ENCODE assay signal across 10 mouse cellular contexts in the genomic region with DNA sequence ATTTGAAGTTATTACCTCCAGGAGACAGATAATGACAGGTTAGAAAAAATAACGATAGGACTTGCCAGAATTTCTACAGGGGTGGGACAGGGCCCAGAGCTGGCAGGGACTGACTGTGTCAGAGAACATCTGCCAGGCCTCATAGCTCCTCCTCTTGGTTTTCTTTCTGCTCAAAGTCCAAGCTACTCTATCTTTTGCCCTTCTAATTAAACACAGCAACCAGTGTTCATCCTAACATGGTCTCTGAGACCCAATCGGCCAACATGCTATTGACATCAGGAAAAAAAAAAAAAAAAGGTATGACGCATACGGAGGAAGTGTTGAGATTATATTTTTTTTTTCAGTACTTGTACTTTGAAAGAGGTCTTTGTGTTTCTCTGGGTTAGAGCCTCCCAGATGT.
DNase-seq lines count a peak whose midpoint lies in the region; ATAC-seq and TF ChIP-seq lines count a peak whose summit lies in the region.
"Had no signal": no experiment of that assay in that cellular context is flagged by ENCODE, and none has a peak within 500 bp of the region (broad histone marks: within the 10 kb centered on the region; RNA-seq: fewer than 3 reads in every experiment).

No protein-coding gene starts in this region.

- TF ChIP-seq POLR2A in heart, adult 2 months (IDR thresholded peaks at IDR 0.05; ENCODE audit: insufficient read depth, low read depth, low read length): no peak

- no peaks in the 10 kb centered on the region for H3K27me3 ChIP-seq in heart, adult 2 months (ENCODE audit: control insufficient read depth, insufficient read depth, low read length)
- peaks cover 27% of the 10 kb centered on the region for H3K27me3 ChIP-seq in heart, embryonic 12.5 days (replicated peaks)
- no peaks in the 10 kb centered on the region for H3K27me3 ChIP-seq in kidney, embryonic 14.5 days (ENCODE audit: control insufficient read depth, insufficient read depth, low read length)
- H3K27me3 ChIP-seq in neural tube, embryonic 15.5 days (replicated peaks): no peaks in the 10 kb centered on the region
- H3K27me3 ChIP-seq: CH12.LX had no signal

- TF ChIP-seq EP300 in heart, adult 2 months (IDR thresholded peaks at IDR 0.05; ENCODE audit: insufficient read depth, low read depth, low read length): no peak

- peaks cover 15% of the 10 kb centered on the region for H3K4me1 ChIP-seq in heart, adult 2 months (ENCODE audit: control insufficient read depth, insufficient read depth, low read length)
- H3K4me1 ChIP-seq in heart, embryonic 12.5 days (replicated peaks): peaks cover 15% of the 10 kb centered on the region
- peaks cover 15% of the 10 kb centered on the region for H3K4me1 ChIP-seq in kidney, embryonic 14.5 days (ENCODE audit: control insufficient read depth, insufficient read depth, low read length)
- peaks cover 14% of the 10 kb centered on the region for H3K4me1 ChIP-seq in neural tube, embryonic 15.5 days

- no peak overlapping the region for H3K9ac ChIP-seq in heart, adult 2 months (ENCODE audit: low read depth, low read length)
- no peak overlapping the region for H3K9ac ChIP-seq in heart, embryonic 12.5 days
- no peak overlapping the region for H3K9ac ChIP-seq in kidney, embryonic 14.5 days (ENCODE audit: low read depth, low read length)
- no peak overlapping the region for H3K9ac ChIP-seq in neural tube, embryonic 15.5 days (replicated peaks)

- WGBS in heart, adult 2 months: 49% methylated on average over 4 of the region's 4 CpGs
- 58% methylated on average over 4 of the region's 4 CpGs for WGBS in heart, embryonic 12.5 days
- 60% methylated on average over 4 of the region's 4 CpGs for WGBS in kidney, embryonic 14.5 days
- 85% methylated on average over 4 of the region's 4 CpGs for WGBS in neural tube, embryonic 15.5 days

- no peak overlapping the region for H3K4me2 ChIP-seq in heart, embryonic 12.5 days
- no peak overlapping the region for H3K4me2 ChIP-seq in kidney, embryonic 14.5 days (replicated peaks; ENCODE audit: low read depth, low read length)
- no peak overlapping the region for H3K4me2 ChIP-seq in neural tube, embryonic 15.5 days

- H3K36me3 ChIP-seq in heart, adult 2 months (ENCODE audit: control insufficient read depth, insufficient read depth, low read length): peaks cover 5% of the 10 kb centered on the region; the same call in 1 of the 2 replicates
- no peaks in the 10 kb centered on the region for H3K36me3 ChIP-seq in heart, embryonic 12.5 days
- H3K36me3 ChIP-seq in kidney, embryonic 14.5 days (ENCODE audit: control insufficient read depth, insufficient read depth, low read length): no peaks in the 10 kb centered on the region
- H3K36me3 ChIP-seq in neural tube, embryonic 15.5 days: no peaks in the 10 kb centered on the region

- H3K4me3 ChIP-seq in heart, adult 2 months: no peak overlapping the region
- no peak overlapping the region for H3K4me3 ChIP-seq in heart, embryonic 12.5 days
- no peak overlapping the region for H3K4me3 ChIP-seq in kidney, embryonic 14.5 days (ENCODE audit: low read length)
- H3K4me3 ChIP-seq in neural tube, embryonic 15.5 days (replicated peaks): no peak overlapping the region

- H3K79me2 ChIP-seq in heart, adult 2 months (replicated peaks; ENCODE audit: control insufficient read depth, insufficient read depth, low read length): no peaks in the 10 kb centered on the region

- no peak for TF ChIP-seq CTCF in heart, adult 2 months (IDR thresholded peaks at IDR 0.05)

- DNase-seq in heart, adult 2 months: peak; percentile 39 to 55
- DNase-seq in gastrocnemius, postnatal 14 days: peak; percentile 48
- DNase-seq in lung, postnatal 25 days (ENCODE audit: low spot score): peak; percentile 41
- no peak for DNase-seq in right cerebral cortex, postnatal 36 days (ENCODE audit: low spot score in 2 of 2)
- DNase-seq in yolk sac, embryonic 10.5 days (ENCODE audit: low spot score): no peak
- DNase-seq: layer of hippocampus, adult 9-11 months had no signal

- intact Hi-C loops in heart, adult 2 months (cut with DNase I): loop anchor here (2.0 to 10.0 kb wide), 6 partner anchors 76 to 479 kb away; partner anchors contain the start of genes Chic2 and Lnx1
- intact Hi-C loops in gastrocnemius, postnatal 14 days (cut with DNase I; ENCODE audit: low total_unique reads): loop anchor here (10.0 kb wide), 1 partner anchor 149 kb away; no protein-coding TSS in a partner anchor

- no peak for ATAC-seq in heart, embryonic 12.5 days (ENCODE audit: insufficient number of reproducible peaks, low FRiP score)
- no peak for ATAC-seq in kidney, embryonic 14.5 days (ENCODE audit: low FRiP score, low TSS enrichment)
- ATAC-seq in neural tube, embryonic 15.5 days (ENCODE audit: low FRiP score): no peak

- H3K9me3 ChIP-seq in heart, embryonic 12.5 days (replicated peaks): no peaks in the 10 kb centered on the region
- H3K9me3 ChIP-seq in kidney, embryonic 14.5 days (ENCODE audit: control insufficient read depth, low read length): no peaks in the 10 kb centered on the region; the same call in 1 of the 2 replicates
- no peaks in the 10 kb centered on the region for H3K9me3 ChIP-seq in neural tube, embryonic 15.5 days (replicated peaks)

- H3K27ac ChIP-seq in heart, adult 2 months: peak overlapping the region; percentile 88
- H3K27ac ChIP-seq in heart, embryonic 12.5 days (ENCODE audit: poor library complexity, severe bottlenecking): no peak overlapping the region
- peak overlapping the region; percentile 80; the same call in 1 of the 2 replicates for H3K27ac ChIP-seq in kidney, embryonic 14.5 days (ENCODE audit: low read depth, low read length)
- no peak overlapping the region for H3K27ac ChIP-seq in neural tube, embryonic 15.5 days (replicated peaks)

Comparison
In these comparisons a context has a peak if more than half of its experiments do, and no peak if none do; other contexts are left out.
1. H3K27ac ChIP-seq: peak in heart, adult 2 months (single experiment) and kidney, embryonic 14.5 days (single experiment); none in heart, embryonic 12.5 days (single experiment) and neural tube, embryonic 15.5 days (single experiment).
2. DNase-seq: peak in heart, adult 2 months (2 of 2), gastrocnemius, postnatal 14 days (single experiment) and lung, postnatal 25 days (single experiment); none in right cerebral cortex, postnatal 36 days (0 of 2) and yolk sac, embryonic 10.5 days (single experiment).